Mouse (Mus musculus): ENCODE results near the gene Acsm5.
"Not testable (repeated sequence)": the region's sequence is repeated elsewhere in the genome, so short reads cannot be mapped to it uniquely, and the experiment has no call there.

The Acsm5 gene

DNA sequence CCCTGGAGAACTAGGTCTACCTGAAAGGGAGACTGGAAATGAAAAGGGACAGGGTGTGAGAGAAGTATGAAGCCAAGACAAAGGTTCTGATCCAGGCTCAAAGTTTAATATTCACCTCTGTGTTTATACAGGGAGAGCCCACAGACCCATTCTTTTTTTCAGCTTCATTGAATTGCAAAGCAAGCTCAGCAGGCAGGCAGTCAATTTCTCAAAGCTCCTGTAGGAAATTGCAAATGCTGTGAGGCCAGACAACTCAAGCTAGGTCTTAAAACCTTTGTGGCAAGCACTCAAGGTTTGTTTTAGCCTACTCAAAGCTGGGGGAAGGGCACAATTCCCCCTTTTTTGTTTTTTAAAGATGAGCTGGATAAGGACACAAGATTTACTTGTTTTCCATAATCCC, 26.3 kb downstream of the Acsm5 start:
- DNase-seq (ENCODE audit: low read depth, low spot score): no peak

DNA sequence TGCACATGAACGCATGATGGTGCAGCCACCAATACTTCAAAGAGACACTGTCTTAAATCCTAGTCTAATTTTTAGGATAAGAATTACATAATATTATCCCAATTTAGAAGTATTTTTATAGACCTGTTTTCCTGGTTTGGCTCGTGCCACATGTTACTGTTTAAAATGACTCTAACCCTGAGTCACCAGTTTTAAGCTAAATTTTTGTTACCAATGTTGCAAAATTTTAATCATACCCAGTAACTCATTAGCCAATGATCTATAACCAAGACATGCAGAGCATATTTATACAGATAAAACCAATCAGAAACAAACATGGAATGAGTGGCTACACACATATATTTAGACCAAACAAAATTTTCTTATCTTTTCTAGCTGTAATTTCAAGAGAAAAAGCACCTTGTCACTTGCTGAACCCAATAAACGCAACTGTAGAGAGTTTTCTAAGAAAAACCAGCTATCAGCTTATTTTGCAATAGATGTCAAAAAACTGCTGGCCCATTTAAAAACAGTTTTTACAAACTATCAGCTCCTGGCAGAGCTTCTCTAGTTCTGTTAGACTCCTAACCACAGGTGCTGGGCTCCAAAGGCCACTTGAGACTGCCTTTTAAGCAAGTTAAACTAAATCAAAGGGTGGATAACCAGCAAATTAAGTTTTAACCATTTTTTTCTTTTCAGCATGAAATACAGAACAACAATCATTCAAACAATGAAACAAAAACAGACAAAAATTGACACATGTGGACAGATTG, 31.4 kb downstream of the Acsm5 start:
- no peak for DNase-seq (ENCODE audit: low read depth, low spot score)

DNA sequence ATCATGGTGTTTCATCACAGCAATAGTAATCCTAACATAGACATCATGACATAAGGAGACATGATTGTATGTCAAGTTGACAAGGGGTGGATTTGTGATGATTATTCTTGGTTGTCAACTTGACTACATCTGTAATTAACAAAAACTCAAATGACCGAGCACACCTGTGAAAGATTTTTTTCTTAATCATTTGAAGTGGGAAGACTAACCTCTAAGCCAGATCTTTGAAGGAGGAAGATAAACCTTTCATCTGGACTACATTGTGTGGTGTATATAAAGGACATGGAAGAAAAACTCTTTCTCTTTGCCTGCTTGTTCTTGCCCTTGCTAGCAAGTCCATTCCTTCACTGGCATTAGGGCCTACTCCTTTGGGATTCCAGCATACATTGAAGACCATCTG, 34.8 kb downstream of the Acsm5 start, which contains the start of gene Acsm2:
Gene Acsm2 (plus strand): TSS at position 301 of the 400 bp plus-strand sequence.
- DNase-seq (ENCODE audit: low read depth, low spot score): no peak

DNA sequence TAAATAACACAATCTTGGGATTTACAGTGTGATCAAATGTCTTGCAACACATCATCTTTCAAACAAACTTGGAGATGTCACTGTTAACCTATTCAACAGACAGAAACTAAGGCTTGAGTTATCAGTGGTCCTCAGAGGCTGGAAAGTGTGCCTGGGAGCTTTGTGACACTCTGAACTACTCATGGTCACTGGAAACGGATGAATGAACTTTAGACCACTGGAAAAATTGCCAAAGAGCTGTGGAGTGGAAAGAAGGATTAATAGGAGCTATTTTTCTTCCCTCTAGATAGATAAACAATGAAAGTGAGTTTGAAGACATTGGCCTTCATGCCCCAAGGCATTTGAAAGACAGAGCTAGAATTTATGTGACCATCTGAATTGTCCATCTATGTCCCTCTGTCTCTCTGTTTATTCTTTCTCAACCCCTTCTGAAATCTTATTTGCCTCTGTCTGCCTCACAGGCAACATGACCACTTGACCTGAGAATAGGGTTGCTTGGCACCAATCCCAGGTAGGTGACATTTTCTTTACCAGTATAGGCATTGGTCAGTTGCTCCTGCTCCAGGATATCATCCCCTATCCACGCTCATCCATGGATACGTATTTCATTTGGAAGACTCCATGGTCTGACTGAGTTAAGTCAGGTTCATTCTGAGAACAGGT, 40.7 kb downstream of the Acsm5 start:
- DNase-seq (ENCODE audit: low read depth, low spot score): no peak

DNA sequence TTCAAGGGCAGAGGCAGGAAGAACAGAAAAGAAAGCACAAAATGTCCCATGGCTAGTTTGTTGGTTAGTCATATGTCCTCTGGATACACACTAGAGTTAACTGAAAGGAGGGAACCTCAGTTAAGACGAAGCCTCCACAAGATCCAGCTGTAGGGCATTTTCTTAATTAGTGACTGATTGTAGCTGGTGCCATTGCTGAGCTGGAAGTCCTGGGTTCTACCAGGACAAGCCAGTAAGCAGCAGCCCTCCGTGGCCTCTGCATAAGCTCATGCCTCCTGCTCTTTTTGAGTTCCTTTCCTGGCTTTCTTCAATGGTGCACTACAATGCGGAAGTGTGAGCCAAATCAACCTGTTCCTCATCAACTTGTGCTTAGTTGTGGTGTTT, 41.2 kb downstream of the Acsm5 start:
- no peak for DNase-seq (ENCODE audit: low read depth, low spot score)

DNA sequence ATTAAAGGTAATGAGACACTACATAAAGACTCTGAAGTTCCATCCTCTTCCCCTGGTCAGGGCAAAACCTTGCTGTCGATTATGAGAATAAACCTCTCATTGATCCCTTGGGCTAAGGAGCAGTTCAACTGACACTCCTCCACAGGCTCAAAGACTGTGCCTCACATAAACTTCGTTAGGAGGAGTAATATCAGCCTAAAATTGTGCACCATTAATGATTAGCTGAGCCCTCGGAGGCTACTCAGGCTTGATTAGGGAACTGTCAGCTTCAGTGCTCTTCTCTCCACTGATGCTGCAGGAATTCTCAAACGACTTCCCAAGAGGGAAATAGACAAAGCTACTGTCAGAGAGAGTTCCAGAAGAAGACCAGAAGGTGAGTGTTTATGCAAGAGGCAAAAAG, 42.2 kb downstream of the Acsm5 start:
- no peak for DNase-seq (ENCODE audit: low read depth, low spot score)

DNA sequence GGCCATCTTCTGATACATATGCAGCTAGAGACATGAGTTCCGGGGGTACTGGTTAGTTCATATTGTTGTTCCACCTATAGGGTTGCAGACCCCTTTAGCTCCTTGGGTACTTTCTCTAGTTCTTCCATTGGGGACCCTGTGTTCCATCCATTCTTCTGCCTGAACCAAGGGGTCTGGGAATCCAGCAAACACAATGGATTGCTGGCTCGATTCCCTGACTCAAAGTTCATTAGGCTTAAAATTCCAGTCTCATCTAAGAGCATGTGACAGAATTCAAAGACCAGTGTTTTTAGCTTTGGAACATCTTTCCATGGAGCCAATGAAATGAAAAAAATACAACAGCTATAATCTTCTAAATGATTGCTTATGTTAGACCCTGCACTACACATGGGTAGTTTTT, 43.2 kb downstream of the Acsm5 start:
- DNase-seq (ENCODE audit: low read depth, low spot score): not testable (repeated sequence)

DNA sequence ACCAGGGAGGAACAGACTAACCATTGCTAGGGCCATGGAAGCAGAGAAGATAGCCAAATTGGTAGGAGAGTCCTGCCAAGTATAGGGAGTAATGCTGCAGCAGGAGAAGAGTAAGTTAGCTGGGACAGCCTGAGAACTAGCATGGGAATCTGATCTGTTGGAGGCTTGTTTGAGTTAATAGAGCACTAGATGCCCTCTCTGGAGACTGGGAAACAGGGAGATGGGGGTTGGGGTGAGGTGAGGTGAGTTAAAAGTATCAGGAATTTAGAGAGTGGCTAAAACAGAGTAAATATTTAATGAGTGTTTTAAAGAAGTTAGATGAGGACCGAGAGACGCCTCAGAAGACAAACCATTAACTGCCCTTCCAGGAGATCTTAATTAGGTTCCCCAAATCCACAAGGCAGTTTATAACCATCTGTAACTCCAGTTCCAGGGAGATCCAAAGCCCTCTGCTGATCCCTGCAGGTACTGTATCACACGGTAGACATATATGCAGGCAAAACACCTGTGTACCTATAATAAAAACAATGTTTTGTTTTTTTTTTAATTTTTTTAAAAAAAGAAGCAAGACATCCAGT, 75.4 kb downstream of the Acsm5 start:
- DNase-seq (ENCODE audit: low read depth, low spot score): no peak

All from skeletal muscle tissue, adult 2 months (tissue).